Mouse (Mus musculus) left cerebral cortex, adult 6 months (tissue): ENCODE results near the gene Aida. TPM values are rescaled to one million over a fixed set of nuclear protein-coding genes. Genes with fewer than 3 reads are reported as not detected.

ENCODE experiments used
- long read RNA-seq, 2 experiments: library from polyadenylated mRNA; unstranded; transcript quantifications; one replicate each; pipeline ENCODE4 v2.0.0; 2019 to 2020
- polyA plus RNA-seq: library from polyadenylated mRNA; unstranded; fragments of <200 nt; fragmentation: Nextera tagmentation; gene quantifications from 2 replicates; pipeline ENCODE4 v1.2.3, GENCODE M21; 2021

Aida gene
- polyA plus RNA-seq = 7.0 and 9.7 TPM in 2 replicates
- long read RNA-seq, experiment 1, full-length matches to known transcripts = 64 of 76 reads
- long read RNA-seq, experiment 1, partial matches to known transcripts = 5 of 76 reads
- long read RNA-seq, experiment 1, other reads (novel, unspliced or antisense) = 7 of 76 reads
- long read RNA-seq, experiment 2, full-length matches to known transcripts = 2 of 14 reads
- long read RNA-seq, experiment 2, partial matches to known transcripts = 6 of 14 reads
- long read RNA-seq, experiment 2, other reads (novel, unspliced or antisense) = 6 of 14 reads

DNA sequence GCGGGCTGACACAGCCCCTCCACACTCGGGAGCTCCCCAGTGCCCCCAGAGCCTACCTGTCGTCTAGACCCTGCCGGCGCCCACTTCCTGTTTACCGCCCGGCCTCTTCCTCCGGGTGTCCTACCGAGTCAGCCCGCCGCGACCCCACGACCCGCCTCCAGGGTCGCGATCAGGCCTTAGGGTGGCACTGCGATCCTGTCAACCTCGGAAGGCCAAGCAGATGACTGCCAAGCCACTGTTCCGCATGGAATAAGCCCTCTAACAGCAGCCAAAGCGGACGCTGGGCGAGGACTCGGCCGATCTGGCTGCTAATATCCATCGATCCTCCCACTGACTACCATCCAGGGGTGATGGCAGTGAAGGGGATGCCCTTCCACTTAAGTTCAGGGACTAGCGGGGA is at the start of gene Aida:
Gene Aida (plus strand): TSS at position 126 of the 400 bp plus-strand sequence.

DNA sequence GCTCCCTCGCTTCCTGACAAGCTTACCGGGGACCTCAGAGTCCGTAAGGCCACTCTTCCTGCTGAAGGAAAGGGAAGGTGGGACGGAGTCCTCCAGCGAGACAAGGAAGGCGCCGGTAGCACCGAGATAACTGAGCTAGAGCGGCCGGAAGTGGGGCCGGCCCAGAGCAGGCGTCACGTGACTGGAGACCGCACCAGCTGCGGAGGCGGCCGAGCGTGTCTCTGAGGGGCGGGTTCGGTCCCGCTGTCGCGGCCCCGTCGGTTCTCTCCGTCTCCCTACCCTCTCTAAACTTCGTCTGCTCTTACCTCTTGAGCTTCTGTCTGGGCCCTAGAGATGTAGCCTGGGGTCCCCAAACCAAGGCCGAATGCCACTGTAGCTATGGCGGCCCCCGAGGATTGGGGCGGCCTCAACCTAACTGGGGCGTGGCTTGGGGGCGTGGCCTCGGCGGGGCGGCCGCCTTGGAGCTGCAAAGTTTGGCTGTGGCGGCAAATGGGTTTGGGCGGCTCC is 540 bp downstream of the Aida start, which contains the start of gene Brox:
Gene Brox (minus strand): TSS at position 393 of the 507 bp plus-strand sequence.

DNA sequence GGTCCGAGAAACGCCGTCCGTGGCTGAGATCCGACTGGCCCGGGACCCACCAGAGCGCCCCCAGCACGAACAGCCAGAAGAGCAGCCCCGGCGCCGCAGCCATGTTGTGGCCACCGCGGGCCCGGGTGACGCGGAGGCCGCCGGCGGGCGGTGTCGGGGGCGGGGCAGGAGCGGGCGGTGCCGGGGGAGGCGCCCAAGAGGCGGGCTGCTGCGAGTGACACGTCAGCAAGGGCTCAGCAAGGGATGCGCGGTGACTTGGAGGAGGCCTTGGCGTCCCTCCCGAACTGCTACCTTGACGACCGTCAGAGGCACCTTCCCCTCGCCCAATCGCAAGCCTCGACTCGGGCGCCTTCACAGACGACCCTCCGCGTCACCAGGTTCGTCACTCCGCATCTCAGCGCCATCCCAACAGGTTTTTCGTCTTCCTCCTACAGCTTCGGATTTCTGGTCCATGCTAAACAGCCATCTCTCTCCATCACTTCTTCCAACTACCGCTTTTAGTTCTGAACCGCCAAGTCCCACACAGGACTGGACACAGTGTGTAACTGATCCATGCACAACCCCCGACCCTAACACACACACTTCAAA is 73.1 kb downstream of the Aida start, which contains the start of gene Mia3:
Gene Mia3 (minus strand): TSS at position 127 of the 588 bp plus-strand sequence.

Other genes starting within 250 kb of the Aida start
- 6.2 and 6.4 TPM in 2 replicates for gene Disp1, start 75.1 kb upstream of the Aida start, polyA plus RNA-seq
- 24.4 and 27.9 TPM in 2 replicates for gene Brox, start 679 bp downstream of the Aida start, polyA plus RNA-seq
- gene Mia3, start 73.0 kb downstream of the Aida start, polyA plus RNA-seq = 51.9 and 54.7 TPM in 2 replicates
- 7.9 and 10.3 TPM in 2 replicates for gene Taf1a, start 92.4 kb downstream of the Aida start, polyA plus RNA-seq
- gene Hhipl2, start 121.6 kb downstream of the Aida start, polyA plus RNA-seq = not detected in 2 replicates